Mouse (Mus musculus) neural tube, embryonic 12.5 days (tissue): ENCODE results near the gene Hs3st6. TPM values are rescaled to one million over a fixed set of nuclear protein-coding genes. Genes with fewer than 3 reads are reported as not detected.
"Not testable (repeated sequence)": the region's sequence is repeated elsewhere in the genome, so short reads cannot be mapped to it uniquely, and the experiment has no call there.

Experiments
- ATAC-seq: fragments of 200-750 bp; cut with Nextera tagmentation; 2 replicates; pipeline ENCODE4 v1.8.0; 2017; ENCODE audit warnings: low read depth, mild to moderate bottlenecking, moderate TSS enrichment, moderate library complexity; ENCODE audit not compliant: low FRiP score
- H3K27ac ChIP-seq: fragments of 300-500 bp; sonication (generic); 2 replicates; pipeline ENCODE4 v1.5.1; 2016
- H3K27me3 ChIP-seq: fragments of 300-500 bp; sonication (generic); replicated peaks from 2 replicates; pipeline ENCODE4 v1.6.1; 2016; ENCODE audit warnings: mild to moderate bottlenecking
- H3K36me3 ChIP-seq: fragments of 300-500 bp; sonication (generic); 2 replicates; pipeline ENCODE4 v1.6.1; 2016; ENCODE audit warnings: mild to moderate bottlenecking
- H3K4me1 ChIP-seq: fragments of 300-500 bp; sonication (generic); 2 replicates; pipeline ENCODE4 v1.6.1; 2016
- H3K4me2 ChIP-seq: fragments of 300-500 bp; sonication (generic); replicated peaks from 2 replicates; pipeline ENCODE4 v1.6.1; 2016; ENCODE audit warnings: mild to moderate bottlenecking
- H3K4me3 ChIP-seq: fragments of 300-500 bp; sonication (generic); 2 replicates; pipeline ENCODE4 v1.5.1; 2016
- H3K9ac ChIP-seq: fragments of 300-500 bp; sonication (generic); 2 replicates; pipeline ENCODE4 v1.6.1; 2016; ENCODE audit warnings: mild to moderate bottlenecking
- H3K9me3 ChIP-seq: fragments of 300-500 bp; sonication (generic); 2 replicates; pipeline ENCODE4 v1.6.1; 2016; ENCODE audit warnings: mild to moderate bottlenecking
- WGBS: fragments of 180-500 bp; shearing (Covaris S2); methylation state at CpG from one replicate; pipeline ENCODE4 v1.1.7; 2016; 5-methylcytosine and 5-hydroxymethylcytosine counted together
- polyA plus RNA-seq: library from polyadenylated mRNA; unstranded; fragments of >200 nt; fragmentation: Nextera tagmentation; extraction: Ambion mirVana; gene quantifications from 2 replicates; pipeline ENCODE4 v1.2.1, GENCODE M21; 2016

The Hs3st6 gene
- polyA plus RNA-seq, 1 experiment from 2014 or later = 0.62 TPM

GRCm38 (mm10) chr17:24721383-24721955 lies 31.3 kb upstream of the Hs3st6 start:
- Histone ChIP-seq H3K4me3 (peak overlapping the region; percentile 26), H3K9ac (peak overlapping the region; percentile 56), H3K36me3 (peaks cover 29% of the 10 kb centered on the region), H3K4me1 (peaks cover 35% of the 10 kb centered on the region), H3K4me2 (peak overlapping the region; percentile 94)
- not testable (repeated sequence) for H3K9me3 ChIP-seq, H3K27ac ChIP-seq, ATAC-seq, H3K27me3 ChIP-seq
- WGBS = 76% methylated on average over 7 of the region's 7 CpGs

GRCm38 (mm10) chr17:24722220-24722924 lies 30.4 kb upstream of the Hs3st6 start:
- Histone ChIP-seq H3K4me2 (peak overlapping the region; percentile 94), H3K9ac (peak overlapping the region; percentile 22; the same call in 1 of the 2 replicates)
- 23% methylated on average over 13 of the region's 13 CpGs for WGBS

GRCm38 (mm10) chr17:24723122-24723880 lies 29.5 kb upstream of the Hs3st6 start:
- H3K4me3 ChIP-seq = peak overlapping the region; percentile 71
- peaks cover 15% of the 10 kb centered on the region for H3K36me3 ChIP-seq
- no peak overlapping the region for H3K27ac ChIP-seq
- peaks cover 35% of the 10 kb centered on the region for H3K4me1 ChIP-seq
- peak overlapping the region; percentile 92 for H3K9ac ChIP-seq
- no peak for ATAC-seq
- peak overlapping the region; percentile 94 for H3K4me2 ChIP-seq
- 4% methylated on average over 12 of the region's 12 CpGs for WGBS
- H3K9me3 ChIP-seq = no peaks in the 10 kb centered on the region
- H3K27me3 ChIP-seq = no peaks in the 10 kb centered on the region

More at GRCm38 (mm10) chr17:24722220-24722924, 30.4 kb upstream of the Hs3st6 start:
- Histone ChIP-seq H3K4me1 (peaks cover 35% of the 10 kb centered on the region), H3K4me3 (no peak overlapping the region), H3K27ac (no peak overlapping the region), H3K36me3 (peaks cover 21% of the 10 kb centered on the region), H3K27me3 (no peaks in the 10 kb centered on the region), H3K9me3 (no peaks in the 10 kb centered on the region)
- ATAC-seq = no peak

- no peak for ATAC-seq
- H3K4me3 ChIP-seq = peak overlapping the region; percentile 71
- under 1% methylated on average over 15 of the region's 15 CpGs for WGBS
- peaks cover 15% of the 10 kb centered on the region for H3K36me3 ChIP-seq
- H3K27ac ChIP-seq = no peak overlapping the region
- peak overlapping the region; percentile 92 for H3K9ac ChIP-seq
- H3K27me3 ChIP-seq = no peaks in the 10 kb centered on the region
- peaks cover 31% of the 10 kb centered on the region for H3K4me1 ChIP-seq
- H3K4me2 ChIP-seq = peak overlapping the region; percentile 94
- no peaks in the 10 kb centered on the region for H3K9me3 ChIP-seq
These were observed 29.0 kb upstream of the Hs3st6 start for GRCm38 (mm10) chr17:24723881-24724180.

- Histone ChIP-seq H3K9ac (peak within 1 kb of the TSS; percentile 92), H3K4me2 (peak within 1 kb of the TSS; percentile 94), H3K4me1 (peaks cover 29% of the 10 kb centered on the region), H3K4me3 (peak within 1 kb of the TSS; percentile 71), H3K9me3 (no peaks in the 10 kb centered on the region), H3K27me3 (no peaks in the 10 kb centered on the region), H3K27ac (peak within 1 kb of the TSS; percentile 12; the same call in 1 of the 2 replicates), H3K36me3 (peaks cover 15% of the 10 kb centered on the region)
- ATAC-seq = peak; percentile 78
- WGBS = under 1% methylated on average over 30 of the region's 30 CpGs
These were observed 28.6 kb upstream of the Hs3st6 start, which contains the start of gene Ndufb10 for GRCm38 (mm10) chr17:24724184-24724583. Gene Ndufb10, minus strand, starts transcription at chr17:24724478.

GRCm38 (mm10) chr17:24725637-24726390 lies 27.0 kb upstream of the Hs3st6 start:
- Histone ChIP-seq H3K4me2 (no peak overlapping the region), H3K9me3 (no peaks in the 10 kb centered on the region), H3K27ac (no peak overlapping the region), H3K27me3 (no peaks in the 10 kb centered on the region), H3K9ac (no peak overlapping the region), H3K4me3 (no peak overlapping the region), H3K36me3 (peaks cover 15% of the 10 kb centered on the region), H3K4me1 (peaks cover 29% of the 10 kb centered on the region)
- no peak for ATAC-seq
- 70% methylated on average over 3 of the region's 3 CpGs for WGBS

GRCm38 (mm10) chr17:24727618-24728017 lies 25.2 kb upstream of the Hs3st6 start, which contains the start of gene Rpl3l:
Gene Rpl3l, plus strand, starts transcription at chr17:24727820.
- no peak for ATAC-seq
- Histone ChIP-seq H3K27me3 (no peaks in the 10 kb centered on the region), H3K9me3 (no peaks in the 10 kb centered on the region), H3K9ac (0 out of 2 replicates have a peak within 1 kb of the TSS, but pooled peaks have one; percentile 2), H3K4me2 (no peak within 1 kb of the TSS), H3K27ac (no peak within 1 kb of the TSS), H3K4me1 (peaks cover 14% of the 10 kb centered on the region), H3K4me3 (no peak within 1 kb of the TSS), H3K36me3 (peaks cover under 1% of the 10 kb centered on the region; the same call in 1 of the 2 replicates)
- WGBS = 87% methylated on average over 2 of the region's 2 CpGs

GRCm38 (mm10) chr17:24728184-24728583 lies 24.6 kb upstream of the Hs3st6 start:
- Histone ChIP-seq H3K4me3 (no peak overlapping the region), H3K36me3 (no peaks in the 10 kb centered on the region), H3K9ac (no peak overlapping the region), H3K4me1 (peaks cover 9% of the 10 kb centered on the region), H3K27ac (no peak overlapping the region), H3K27me3 (no peaks in the 10 kb centered on the region), H3K9me3 (no peaks in the 10 kb centered on the region), H3K4me2 (no peak overlapping the region)
- ATAC-seq = no peak
- 73% methylated on average over 17 of the region's 17 CpGs for WGBS

GRCm38 (mm10) chr17:24729067-24729466 lies 23.7 kb upstream of the Hs3st6 start:
- no peaks in the 10 kb centered on the region for H3K36me3 ChIP-seq
- no peak for ATAC-seq
- H3K4me2 ChIP-seq = no peak overlapping the region
- H3K4me1 ChIP-seq = 0 out of 2 replicates have a peak, but pooled peaks cover 2% of the 10 kb centered on the region
- H3K9me3 ChIP-seq = no peaks in the 10 kb centered on the region
- no peak overlapping the region for H3K4me3 ChIP-seq
- no peak overlapping the region for H3K9ac ChIP-seq
- no peak overlapping the region for H3K27ac ChIP-seq
- 86% methylated on average over 6 of the region's 6 CpGs for WGBS
- H3K27me3 ChIP-seq = no peaks in the 10 kb centered on the region

GRCm38 (mm10) chr17:24730787-24731186 lies 22.0 kb upstream of the Hs3st6 start:
- Histone ChIP-seq H3K36me3 (no peaks in the 10 kb centered on the region), H3K27ac (no peak overlapping the region), H3K27me3 (no peaks in the 10 kb centered on the region), H3K4me1 (peaks cover under 1% of the 10 kb centered on the region; the same call in 1 of the 2 replicates), H3K9ac (no peak overlapping the region), H3K4me2 (no peak overlapping the region), H3K9me3 (no peaks in the 10 kb centered on the region), H3K4me3 (no peak overlapping the region)
- 85% methylated on average over 14 of the region's 14 CpGs for WGBS
- no peak for ATAC-seq

- Histone ChIP-seq H3K9me3 (no peaks in the 10 kb centered on the region), H3K9ac (no peak overlapping the region), H3K4me2 (no peak overlapping the region), H3K27ac (no peak overlapping the region), H3K4me3 (no peak overlapping the region), H3K4me1 (peaks cover 11% of the 10 kb centered on the region), H3K27me3 (no peaks in the 10 kb centered on the region), H3K36me3 (no peaks in the 10 kb centered on the region)
- ATAC-seq = no peak
- WGBS = 77% methylated on average over 12 of the region's 12 CpGs
These were observed 20.4 kb upstream of the Hs3st6 start for GRCm38 (mm10) chr17:24732233-24732935.
